ENCODE assay signal across 8 mouse cellular contexts in genomic region chr11:69095511-69096231, GRCm38 (mm10). TPM values are rescaled to one million over a fixed set of nuclear protein-coding genes. Genes with fewer than 3 reads are reported as not detected.
A peak's percentile ranks its signal among the peaks of the same experiment; 100 is the strongest.
DNase-seq lines count a peak whose midpoint lies in the region; ATAC-seq and TF ChIP-seq lines count a peak whose summit lies in the region.

No protein-coding gene starts in this region.

- peak overlapping the region; percentile 91 for H3K27ac ChIP-seq in bone marrow, adult 2 months (ENCODE audit: control insufficient read depth, insufficient read depth, low read depth, low read length, poor library complexity)
- peak overlapping the region; percentile 95 for H3K27ac ChIP-seq in heart, embryonic 12.5 days (ENCODE audit: poor library complexity, severe bottlenecking)
- H3K27ac ChIP-seq in midbrain, embryonic 11.5 days (ENCODE audit: low read depth, low read length), result no peak overlapping the region

- peak overlapping the region; percentile 80 for H3K4me3 ChIP-seq in bone marrow, adult 2 months (replicated peaks; ENCODE audit: control insufficient read depth, low read depth, low read length)
- H3K4me3 ChIP-seq in heart, embryonic 12.5 days, result peak overlapping the region; percentile 64
- peak overlapping the region; percentile 43 for H3K4me3 ChIP-seq in midbrain, embryonic 11.5 days (ENCODE audit: low read depth, low read length)

- no peak for ATAC-seq in heart, embryonic 12.5 days (ENCODE audit: insufficient number of reproducible peaks, low FRiP score)
- no peak for ATAC-seq in midbrain, embryonic 11.5 days (ENCODE audit: low FRiP score)
- no peak for ATAC-seq in inflammation-experienced regulatory T-cells, adult 6 months

- no peaks in the 10 kb centered on the region for H3K9me3 ChIP-seq in heart, embryonic 12.5 days (replicated peaks)
- no peaks in the 10 kb centered on the region for H3K9me3 ChIP-seq in midbrain, embryonic 11.5 days (ENCODE audit: control insufficient read depth, low read length)

- peak overlapping the region; percentile 79 for H3K9ac ChIP-seq in heart, embryonic 12.5 days
- H3K9ac ChIP-seq in midbrain, embryonic 11.5 days (ENCODE audit: low read length), result peak overlapping the region; percentile 54

- H3K4me1 ChIP-seq in bone marrow, adult 2 months (ENCODE audit: control insufficient read depth, insufficient read depth, low read length), result peaks cover 10% of the 10 kb centered on the region; the same call in 1 of the 2 replicates
- H3K4me1 ChIP-seq in heart, embryonic 12.5 days (replicated peaks), result peaks cover 56% of the 10 kb centered on the region
- peaks cover 50% of the 10 kb centered on the region for H3K4me1 ChIP-seq in midbrain, embryonic 11.5 days (ENCODE audit: control insufficient read depth, insufficient read depth, low read length)

- WGBS in bone marrow, adult 2 months, result 1% methylated on average over 27 of the region's 27 CpGs
- WGBS in heart, embryonic 12.5 days, result 3% methylated on average over 27 of the region's 27 CpGs
- WGBS in midbrain, embryonic 11.5 days, result 3% methylated on average over 27 of the region's 27 CpGs

- TF ChIP-seq CTCF in bone marrow, adult 2 months (IDR thresholded peaks at IDR 0.05; ENCODE audit: control insufficient read depth, insufficient read depth, low read length), result no peak

- H3K27me3 ChIP-seq in heart, embryonic 12.5 days (replicated peaks), result no peaks in the 10 kb centered on the region
- 0 out of 2 replicates have a peak, but pooled peaks cover 2% of the 10 kb centered on the region for H3K27me3 ChIP-seq in midbrain, embryonic 11.5 days (ENCODE audit: control insufficient read depth, insufficient read depth, low read length)

- peaks cover 21% of the 10 kb centered on the region for H3K36me3 ChIP-seq in heart, embryonic 12.5 days
- H3K36me3 ChIP-seq in midbrain, embryonic 11.5 days (ENCODE audit: control insufficient read depth, insufficient read depth, low read length), result no peaks in the 10 kb centered on the region

- DNase-seq in kidney, adult 11 months, result peak; percentile 46
- no peak for DNase-seq in kidney, postnatal 14 days
- DNase-seq in kidney, postnatal 25 days, result peak; percentile 39 to 74
- DNase-seq in midbrain, embryonic 11.5 days (ENCODE audit: low spot score, missing footprints), result peak; percentile 91
- peak; percentile 37 to 46 for DNase-seq in thymus, postnatal 36 days

- H3K4me2 ChIP-seq in heart, embryonic 12.5 days, result peak overlapping the region; percentile 95
- H3K4me2 ChIP-seq in midbrain, embryonic 11.5 days, result peak overlapping the region; percentile 92

- no peak for TF ChIP-seq POLR2A in bone marrow, adult 2 months (IDR thresholded peaks at IDR 0.05; ENCODE audit: borderline replicate concordance, control insufficient read depth, low read depth, low read length)

RNA-seq across cellular contexts. Expression of gene Per1, which starts 0.7 kb away (rescaled TPM):
- polyA plus RNA-seq in bone marrow, adult 2 months (2011; ENCODE audit: insufficient read depth, insufficient read length, low replicate concordance, missing spikeins), result 28.8 and 46.2 TPM in 2 replicates
- 9.4 and 9.8 TPM in 2 replicates for polyA plus RNA-seq in heart, embryonic 12.5 days (2016; fragmentation: Nextera tagmentation; extraction: Ambion mirVana)
- 6.0 and 7.3 TPM in 2 replicates for polyA plus RNA-seq in midbrain, embryonic 11.5 days (2014; fragmentation: Nextera tagmentation; extraction: Ambion mirVana)
- 1 to 10 TPM; 5.2 to 6.2 (median 6.1) TPM for polyA plus RNA-seq in inflammation-experienced regulatory T-cells, adult 6 months (2017; shearing (Covaris generic))

RNA-seq across cellular contexts. Expression of gene Vamp2, which starts 7.4 kb away (rescaled TPM):
- polyA plus RNA-seq in bone marrow, adult 2 months (2011; ENCODE audit: insufficient read depth, insufficient read length, low replicate concordance, missing spikeins), result 50.5 and 55.9 TPM in 2 replicates
- polyA plus RNA-seq in heart, embryonic 12.5 days (2016; fragmentation: Nextera tagmentation; extraction: Ambion mirVana), result 97.2 and 100 TPM in 2 replicates
- polyA plus RNA-seq in midbrain, embryonic 11.5 days (2014; fragmentation: Nextera tagmentation; extraction: Ambion mirVana), result 72.4 and 73.5 TPM in 2 replicates
- 10 to 100 TPM; 26.9 to 31.5 (median 27.3) TPM for polyA plus RNA-seq in inflammation-experienced regulatory T-cells, adult 6 months (2017; shearing (Covaris generic))

RNA-seq across cellular contexts. Expression of gene Hes7, which starts 24.5 kb away (rescaled TPM):
- polyA plus RNA-seq in bone marrow, adult 2 months (2011; ENCODE audit: insufficient read depth, insufficient read length, low replicate concordance, missing spikeins), result 1.1 TPM in 1 of 2 replicates, not detected in the other
- polyA plus RNA-seq in heart, embryonic 12.5 days (2016; fragmentation: Nextera tagmentation; extraction: Ambion mirVana), result 0.70 and 0.81 TPM in 2 replicates
- polyA plus RNA-seq in midbrain, embryonic 11.5 days (2014; fragmentation: Nextera tagmentation; extraction: Ambion mirVana), result 0.17 and 0.33 TPM in 2 replicates
- polyA plus RNA-seq in inflammation-experienced regulatory T-cells, adult 6 months (2017; shearing (Covaris generic)), result not detected

RNA-seq across cellular contexts. Expression of gene Tmem107, which starts 25.1 kb away (rescaled TPM):
- 16.3 and 31.0 TPM in 2 replicates for polyA plus RNA-seq in bone marrow, adult 2 months (2011; ENCODE audit: insufficient read depth, insufficient read length, low replicate concordance, missing spikeins)
- 30.6 and 31.5 TPM in 2 replicates for polyA plus RNA-seq in heart, embryonic 12.5 days (2016; fragmentation: Nextera tagmentation; extraction: Ambion mirVana)
- 53.5 and 57.7 TPM in 2 replicates for polyA plus RNA-seq in midbrain, embryonic 11.5 days (2014; fragmentation: Nextera tagmentation; extraction: Ambion mirVana)
- polyA plus RNA-seq in inflammation-experienced regulatory T-cells, adult 6 months (2017; shearing (Covaris generic)), result 1 to 10 TPM; 2.8 to 9.1 (median 4.0) TPM

RNA-seq across cellular contexts. Expression of gene 9130213A22Rik, which starts 26.7 kb away (rescaled TPM):
- not detected in 2 replicates for polyA plus RNA-seq in bone marrow, adult 2 months (2011; ENCODE audit: insufficient read depth, insufficient read length, low replicate concordance, missing spikeins)
- polyA plus RNA-seq in heart, embryonic 12.5 days (2016; fragmentation: Nextera tagmentation; extraction: Ambion mirVana), result 0.42 and 0.65 TPM in 2 replicates
- polyA plus RNA-seq in midbrain, embryonic 11.5 days (2014; fragmentation: Nextera tagmentation; extraction: Ambion mirVana), result 0.11 TPM in 1 of 2 replicates, not detected in the other
- under 1 TPM in 1 of 3 experiments, not detected in 2; 0.63 TPM for polyA plus RNA-seq in inflammation-experienced regulatory T-cells, adult 6 months (2017; shearing (Covaris generic))
